Mouse (Mus musculus) embryonic facial prominence, embryonic 15.5 days (tissue): Measurements from ENCODE around the gene Mios. TPM values are rescaled to one million over a fixed set of nuclear protein-coding genes. Genes with fewer than 3 reads are reported as not detected.
A peak's percentile ranks its signal among the peaks of the same experiment; 100 is the strongest.

Experiments used
- ATAC-seq: fragments of 200-750 bp; cut with Nextera tagmentation; 2 replicates; pipeline ENCODE4 v1.8.0; 2017; ENCODE audit warnings: low read depth, moderate TSS enrichment; ENCODE audit not compliant: insufficient number of reproducible peaks, low FRiP score, low TSS enrichment
- H3K27ac ChIP-seq: fragments of 300-500 bp; sonication (generic); replicated peaks from 2 replicates; pipeline ENCODE4 v1.5.1; 2015; ENCODE audit warnings: mild to moderate bottlenecking, inconsistent platforms
- H3K27me3 ChIP-seq: fragments of 300-500 bp; sonication (generic); 2 replicates; pipeline ENCODE4 v1.6.1; 2015; ENCODE audit warnings: inconsistent platforms
- H3K36me3 ChIP-seq: fragments of 300-500 bp; sonication (generic); 2 replicates; pipeline ENCODE4 v1.6.1; 2015; ENCODE audit warnings: mild to moderate bottlenecking, inconsistent platforms
- H3K4me1 ChIP-seq: fragments of 300-500 bp; sonication (generic); 2 replicates; pipeline ENCODE4 v1.6.1; 2015; ENCODE audit warnings: inconsistent platforms
- H3K4me2 ChIP-seq: fragments of 300-500 bp; sonication (generic); replicated peaks from 2 replicates; pipeline ENCODE4 v1.6.1; 2015; ENCODE audit warnings: mild to moderate bottlenecking, inconsistent platforms
- H3K4me3 ChIP-seq: fragments of 300-500 bp; sonication (generic); replicated peaks from 2 replicates; pipeline ENCODE4 v1.5.1; 2015; ENCODE audit warnings: mild to moderate bottlenecking, inconsistent platforms
- H3K9ac ChIP-seq: fragments of 300-500 bp; sonication (generic); 2 replicates; pipeline ENCODE4 v1.6.1; 2015; ENCODE audit warnings: inconsistent platforms
- H3K9me3 ChIP-seq: fragments of 300-500 bp; sonication (generic); replicated peaks from 2 replicates; pipeline ENCODE4 v1.6.1; 2016; ENCODE audit warnings: inconsistent platforms
- WGBS: fragments of 180-500 bp; shearing (Covaris S2); methylation state at CpG from one replicate; pipeline ENCODE4 v1.1.7; 2015; 5-methylcytosine and 5-hydroxymethylcytosine counted together
- polyA plus RNA-seq: library from polyadenylated mRNA; unstranded; fragments of >200 nt; fragmentation: Nextera tagmentation; extraction: Ambion mirVana; gene quantifications from 2 replicates; pipeline ENCODE4 v1.2.1, GENCODE M21; 2015

Mios gene
- polyA plus RNA-seq, 1 experiment from 2014 or later = 21.4 TPM

DNA sequence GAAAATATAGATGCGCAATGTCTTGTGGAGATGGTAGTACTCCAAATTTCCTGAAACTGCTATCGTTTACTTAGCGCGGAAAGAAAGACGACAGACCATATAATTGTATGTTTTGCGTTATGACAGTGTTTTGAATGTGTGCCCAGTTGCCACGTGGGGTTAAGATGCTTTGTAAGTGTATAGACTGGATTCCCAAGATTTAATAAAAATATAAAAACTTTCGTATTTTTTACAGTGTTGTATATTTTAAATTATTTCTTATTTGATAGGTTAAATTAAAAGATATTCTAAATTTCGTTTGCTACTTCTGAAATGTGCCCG, 804 bp downstream of the Mios start:
- Histone ChIP-seq H3K4me3 (peak overlapping the region; percentile 79), H3K9ac (peak overlapping the region; percentile 68), H3K27ac (peak overlapping the region; percentile 92), H3K27me3 (no peaks in the 10 kb centered on the region), H3K9me3 (no peaks in the 10 kb centered on the region), H3K4me1 (peaks cover 8% of the 10 kb centered on the region), H3K4me2 (peak overlapping the region; percentile 39), H3K36me3 (peaks cover 2% of the 10 kb centered on the region)
- ATAC-seq = no peak
- WGBS = 8% methylated on average over 10 of the region's 10 CpGs

DNA sequence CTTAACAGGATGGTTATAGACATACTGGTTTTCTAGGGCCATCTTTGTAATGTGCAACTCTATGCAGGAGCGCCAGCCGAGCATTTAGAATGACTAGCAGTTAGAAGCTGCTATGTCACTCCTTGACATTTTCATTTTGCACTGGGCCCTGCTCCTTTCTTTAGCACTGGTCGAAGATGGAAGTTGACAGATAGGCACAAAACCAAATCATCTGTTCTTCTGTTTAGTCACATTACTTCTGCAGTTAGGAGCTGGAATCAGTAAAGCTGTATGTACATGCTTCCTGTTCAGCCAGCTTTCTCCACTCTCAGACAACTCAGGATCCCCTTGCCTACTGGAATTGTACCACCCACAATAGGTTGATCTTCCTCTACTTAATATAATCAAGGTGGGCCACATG, 1.6 kb downstream of the Mios start:
- Histone ChIP-seq H3K9me3 (no peaks in the 10 kb centered on the region), H3K27me3 (no peaks in the 10 kb centered on the region), H3K36me3 (peaks cover 10% of the 10 kb centered on the region), H3K9ac (no peak overlapping the region), H3K4me2 (0 out of 2 replicates have a peak overlapping the region, but pooled peaks have one; percentile 39), H3K4me1 (peaks cover 8% of the 10 kb centered on the region), H3K27ac (no peak overlapping the region), H3K4me3 (no peak overlapping the region)
- ATAC-seq = no peak
- 90% methylated on average over 3 of the region's 3 CpGs for WGBS

- Histone ChIP-seq H3K4me2 (no peak overlapping the region), H3K27ac (no peak overlapping the region), H3K4me1 (no peaks in the 10 kb centered on the region), H3K4me3 (no peak overlapping the region), H3K27me3 (no peaks in the 10 kb centered on the region), H3K36me3 (peaks cover 14% of the 10 kb centered on the region), H3K9ac (no peak overlapping the region), H3K9me3 (no peaks in the 10 kb centered on the region)
- 80% methylated on average over 3 of the region's 3 CpGs for WGBS
- no peak for ATAC-seq
These were observed 18.0 kb downstream of the Mios start for GRCm38 (mm10) chr6:8227035-8227434.

- H3K4me3 ChIP-seq = no peak overlapping the region
- WGBS = 88% methylated on average over 3 of the region's 3 CpGs
- ATAC-seq = no peak
- H3K27ac ChIP-seq = no peak overlapping the region
- no peaks in the 10 kb centered on the region for H3K4me1 ChIP-seq
- H3K27me3 ChIP-seq = no peaks in the 10 kb centered on the region
- no peak overlapping the region for H3K4me2 ChIP-seq
- peaks cover 24% of the 10 kb centered on the region for H3K36me3 ChIP-seq
- no peak overlapping the region for H3K9ac ChIP-seq
- H3K9me3 ChIP-seq = no peaks in the 10 kb centered on the region
These were observed 19.6 kb downstream of the Mios start for GRCm38 (mm10) chr6:8228596-8228995.

DNA sequence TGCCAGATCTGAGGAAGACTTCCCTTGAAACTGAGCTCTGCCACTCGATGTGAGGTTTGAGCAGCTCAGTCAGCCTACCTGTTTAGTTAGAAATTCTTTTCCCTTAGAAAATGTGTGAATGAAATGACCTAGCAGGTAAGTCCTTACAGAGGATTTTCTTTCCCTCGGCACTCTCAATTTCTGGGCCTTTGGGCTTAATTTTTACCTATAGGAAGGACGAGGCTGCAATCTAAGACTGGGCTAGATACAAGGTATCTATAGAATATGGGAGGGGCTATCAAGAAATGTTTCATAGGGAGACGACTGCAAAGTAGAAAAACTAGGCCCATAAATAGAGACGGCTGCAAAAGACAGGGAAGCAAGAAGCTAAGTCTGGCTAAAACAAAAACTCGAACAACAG, 49.3 kb downstream of the Mios start:
- H3K4me1 ChIP-seq = peaks cover 13% of the 10 kb centered on the region
- WGBS = 6% methylated on average over 6 of the region's 6 CpGs
- peak overlapping the region; percentile 63 for H3K9ac ChIP-seq
- no peaks in the 10 kb centered on the region for H3K36me3 ChIP-seq
- peak overlapping the region; percentile 81; the same call in 1 of the 2 replicates for H3K27ac ChIP-seq
- H3K4me2 ChIP-seq = peak overlapping the region; percentile 66
- peak overlapping the region; percentile 65 for H3K4me3 ChIP-seq
- no peaks in the 10 kb centered on the region for H3K27me3 ChIP-seq
- ATAC-seq = no peak
- no peaks in the 10 kb centered on the region for H3K9me3 ChIP-seq

DNA sequence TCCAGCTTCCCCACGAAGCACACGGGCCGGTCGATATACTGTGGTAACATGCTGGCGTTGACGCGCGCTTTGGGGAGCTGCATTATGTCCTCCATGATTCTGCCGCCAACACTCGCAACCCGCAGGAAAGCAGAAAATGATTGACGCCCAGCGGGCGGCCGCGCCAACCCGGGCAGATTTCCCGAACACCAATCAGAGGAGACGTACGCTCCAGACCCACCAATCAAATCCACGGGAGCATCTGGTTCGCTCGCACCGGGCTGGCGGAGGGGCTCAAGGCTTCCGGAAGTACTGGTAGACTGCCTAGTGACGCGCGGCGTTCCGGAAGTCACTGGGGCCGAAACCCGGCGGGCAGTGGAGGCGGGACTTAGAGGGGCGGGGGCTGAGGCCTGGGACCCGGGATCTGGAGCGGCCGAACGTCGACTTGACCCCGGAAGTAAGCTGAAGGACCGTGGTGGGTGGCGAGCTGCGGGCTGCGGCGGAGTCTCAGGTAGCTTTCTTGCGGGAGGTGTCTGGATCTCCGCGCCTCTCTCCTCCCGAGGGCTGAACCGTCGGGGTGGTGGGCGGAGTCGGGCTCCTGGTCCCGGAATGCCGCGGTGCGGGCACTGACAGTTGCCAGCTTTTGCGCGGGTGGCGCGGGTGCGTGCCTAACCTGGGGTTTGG, 50.1 kb downstream of the Mios start, which contains the start of the genes Rpa3, Umad1 and Gm45062:
Gene Rpa3, minus strand, starts transcription at position 170 of the 663 bp plus-strand sequence.
Gene Umad1, plus strand, starts transcription at position 285 of the 663 bp plus-strand sequence.
Gene Gm45062, plus strand, starts transcription at position 447 of the 663 bp plus-strand sequence.
- WGBS = under 1% methylated on average over 64 of the region's 64 CpGs
- no peaks in the 10 kb centered on the region for H3K9me3 ChIP-seq
- peak; percentile 100 for ATAC-seq
- H3K4me2 ChIP-seq = peak within 1 kb of the TSS; percentile 88
- no peaks in the 10 kb centered on the region for H3K36me3 ChIP-seq
- H3K9ac ChIP-seq = peak within 1 kb of the TSS; percentile 63
- peak within 1 kb of the TSS; percentile 86 for H3K27ac ChIP-seq
- peaks cover 13% of the 10 kb centered on the region for H3K4me1 ChIP-seq
- no peaks in the 10 kb centered on the region for H3K27me3 ChIP-seq
- H3K4me3 ChIP-seq = peak within 1 kb of the TSS; percentile 65

DNA sequence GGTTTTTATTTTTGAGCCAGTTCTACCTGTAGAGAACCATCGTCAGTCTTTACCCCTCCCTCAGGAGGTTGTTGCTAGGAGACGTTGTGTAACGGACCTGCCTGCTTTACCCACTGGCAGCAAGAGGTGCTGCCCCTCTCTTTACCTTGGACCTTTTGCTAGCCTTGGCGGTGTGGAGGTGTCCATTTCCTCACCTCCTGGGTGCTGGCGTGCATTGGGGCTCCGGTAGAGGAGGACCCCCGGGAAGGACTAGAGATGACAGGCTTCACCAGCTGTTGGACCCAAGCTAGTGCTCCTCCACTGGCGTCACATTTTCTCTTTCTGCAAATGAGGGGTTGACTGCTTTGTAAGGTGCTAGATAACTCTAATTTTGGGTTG, 50.6 kb downstream of the Mios start:
- no peaks in the 10 kb centered on the region for H3K9me3 ChIP-seq
- peak overlapping the region; percentile 88 for H3K4me2 ChIP-seq
- peak overlapping the region; percentile 37 for H3K9ac ChIP-seq
- no peaks in the 10 kb centered on the region for H3K36me3 ChIP-seq
- no peaks in the 10 kb centered on the region for H3K27me3 ChIP-seq
- no peak for ATAC-seq
- peak overlapping the region; percentile 86; the same call in 1 of the 2 replicates for H3K27ac ChIP-seq
- peak overlapping the region; percentile 65 for H3K4me3 ChIP-seq
- H3K4me1 ChIP-seq = peaks cover 13% of the 10 kb centered on the region
- WGBS = under 1% methylated on average over 8 of the region's 8 CpGs

GRCm38 (mm10) chr6:8271047-8271446, 62.0 kb downstream of the Mios start:
- ATAC-seq = no peak
- H3K9ac ChIP-seq = no peak overlapping the region
- no peaks in the 10 kb centered on the region for H3K9me3 ChIP-seq
- H3K27me3 ChIP-seq = no peaks in the 10 kb centered on the region
- 82% methylated on average over 3 of the region's 3 CpGs for whole genome bisulfite sequencing
- no peak overlapping the region for H3K4me3 ChIP-seq
- H3K4me1 ChIP-seq = no peaks in the 10 kb centered on the region
- no peak overlapping the region for H3K4me2 ChIP-seq
- H3K36me3 ChIP-seq = peaks cover 5% of the 10 kb centered on the region; the same call in 1 of the 2 replicates
- no peak overlapping the region for H3K27ac ChIP-seq

DNA sequence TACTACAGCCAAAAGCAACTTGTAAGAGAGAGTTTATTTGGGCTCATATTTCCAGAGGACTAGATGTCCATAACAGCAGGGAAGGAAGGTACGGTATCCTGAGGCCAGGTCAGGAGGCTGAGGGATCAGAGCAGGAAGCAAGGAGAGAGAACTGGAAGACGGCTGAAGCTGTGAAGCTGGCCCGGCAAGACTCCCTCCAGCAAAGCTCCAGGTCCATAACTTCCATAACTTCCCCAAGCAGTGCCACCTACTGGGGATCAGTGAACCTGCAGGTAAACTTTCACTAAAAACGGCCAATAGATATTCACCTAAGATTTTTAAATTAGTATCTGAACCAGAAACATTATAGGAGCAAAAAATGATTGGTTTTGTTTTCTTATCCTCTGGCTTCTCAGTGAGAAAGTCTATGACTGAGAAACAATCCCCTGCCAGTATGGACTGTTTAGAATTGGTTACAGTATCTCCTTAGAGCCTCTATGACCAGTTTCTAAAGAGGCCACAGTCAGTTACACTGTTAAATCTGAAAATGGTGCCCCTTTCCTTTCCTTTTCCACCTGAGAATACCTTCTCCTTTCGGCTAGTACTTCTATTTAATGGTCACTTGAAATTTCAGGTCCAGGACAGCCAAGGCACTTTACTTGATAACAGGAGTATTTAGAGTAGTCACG, 65.5 kb downstream of the Mios start:
- no peak overlapping the region for H3K27ac ChIP-seq
- no peak overlapping the region for H3K9ac ChIP-seq
- no peaks in the 10 kb centered on the region for H3K27me3 ChIP-seq
- no peaks in the 10 kb centered on the region for H3K9me3 ChIP-seq
- H3K36me3 ChIP-seq = peaks cover 5% of the 10 kb centered on the region; the same call in 1 of the 2 replicates
- H3K4me2 ChIP-seq = no peak overlapping the region
- no peak for ATAC-seq
- 30% methylated on average over 6 of the region's 6 CpGs for WGBS
- no peaks in the 10 kb centered on the region for H3K4me1 ChIP-seq
- H3K4me3 ChIP-seq = no peak overlapping the region

DNA sequence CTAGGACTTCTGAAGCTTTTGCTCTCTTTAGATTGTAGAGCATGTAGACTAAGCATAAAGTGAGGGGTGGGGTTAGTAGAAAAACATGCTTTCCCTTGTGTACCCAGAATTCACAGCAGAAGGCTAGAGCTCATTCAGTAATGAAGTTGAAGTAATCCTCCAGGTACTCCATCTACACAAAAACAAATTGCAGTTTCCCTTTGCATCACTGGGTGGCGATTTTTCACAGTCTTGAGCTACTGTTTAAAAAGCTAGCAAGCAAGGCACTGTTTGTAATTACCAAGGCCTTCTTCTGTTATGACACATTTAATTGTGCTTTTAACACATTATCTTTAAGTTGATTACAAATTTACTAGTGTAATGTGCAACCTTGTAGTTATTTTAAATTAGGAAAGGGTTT, 66.1 kb downstream of the Mios start:
- no peaks in the 10 kb centered on the region for H3K9me3 ChIP-seq
- H3K4me3 ChIP-seq = no peak overlapping the region
- H3K27ac ChIP-seq = no peak overlapping the region
- no peaks in the 10 kb centered on the region for H3K4me1 ChIP-seq
- H3K36me3 ChIP-seq = peaks cover 5% of the 10 kb centered on the region; the same call in 1 of the 2 replicates
- no peak overlapping the region for H3K4me2 ChIP-seq
- H3K27me3 ChIP-seq = no peaks in the 10 kb centered on the region
- 6% methylated on average over 1 of the region's 1 CpGs for WGBS
- no peak overlapping the region for H3K9ac ChIP-seq
- ATAC-seq = no peak; the same call in 1 of the 2 replicates

DNA sequence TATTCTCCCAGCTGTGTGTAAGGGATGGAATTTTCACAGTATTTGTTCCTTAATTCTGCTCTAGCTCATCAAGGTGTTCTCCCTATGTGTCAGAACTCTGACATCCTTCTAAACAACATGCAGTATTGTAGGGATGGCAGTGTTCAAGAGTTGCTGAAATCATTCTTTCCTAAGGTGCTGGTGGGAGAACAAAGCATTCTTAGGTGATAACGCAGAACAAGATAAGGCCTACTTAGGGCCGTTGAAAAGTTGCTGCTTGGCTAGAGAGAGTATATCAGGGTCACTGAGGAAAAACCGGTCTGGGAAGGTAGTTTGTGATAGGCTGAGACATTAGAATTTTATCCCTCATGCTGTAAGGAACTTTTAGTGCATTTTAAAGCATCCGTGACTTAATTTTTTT, 67.4 kb downstream of the Mios start:
- H3K36me3 ChIP-seq = peaks cover 5% of the 10 kb centered on the region; the same call in 1 of the 2 replicates
- no peaks in the 10 kb centered on the region for H3K27me3 ChIP-seq
- H3K27ac ChIP-seq = no peak overlapping the region
- no peak overlapping the region for H3K4me3 ChIP-seq
- H3K9ac ChIP-seq = no peak overlapping the region
- 73% methylated on average over 4 of the region's 4 CpGs for WGBS
- no peak for ATAC-seq
- H3K4me1 ChIP-seq = no peaks in the 10 kb centered on the region
- no peaks in the 10 kb centered on the region for H3K9me3 ChIP-seq
- H3K4me2 ChIP-seq = no peak overlapping the region
